Mouse (Mus musculus) heart, embryonic 15.5 days (tissue): ENCODE data around the gene Fam53b. TPM values are rescaled to one million over a fixed set of nuclear protein-coding genes. Genes with fewer than 3 reads are reported as not detected.

Experiments
- ATAC-seq: fragments of 200-750 bp; cut with Nextera tagmentation; replicated peaks from 2 replicates; pipeline ENCODE4 v1.8.0; 2017; ENCODE audit warnings: low read depth, moderate TSS enrichment; ENCODE audit not compliant: insufficient number of reproducible peaks, insufficient read depth, low FRiP score
- H3K27ac ChIP-seq: fragments of 300-500 bp; sonication (generic); 2 replicates; pipeline ENCODE4 v1.5.1; 2015; ENCODE audit warnings: mild to moderate bottlenecking, inconsistent platforms
- H3K27me3 ChIP-seq: fragments of 300-500 bp; sonication (generic); 2 replicates; pipeline ENCODE4 v1.6.1; 2015; ENCODE audit warnings: inconsistent platforms
- H3K36me3 ChIP-seq: fragments of 300-500 bp; sonication (generic); 2 replicates; pipeline ENCODE4 v1.6.1; 2015; ENCODE audit warnings: mild to moderate bottlenecking, inconsistent platforms
- H3K4me1 ChIP-seq: fragments of 300-500 bp; sonication (generic); replicated peaks from 2 replicates; pipeline ENCODE4 v1.6.1; 2015; ENCODE audit warnings: inconsistent platforms
- H3K4me2 ChIP-seq: fragments of 300-500 bp; sonication (generic); 2 replicates; pipeline ENCODE4 v1.6.1; 2015; ENCODE audit warnings: inconsistent platforms, mild to moderate bottlenecking, moderate library complexity
- H3K4me3 ChIP-seq: fragments of 300-500 bp; sonication (generic); 2 replicates; pipeline ENCODE4 v1.5.1; 2015; ENCODE audit warnings: mild to moderate bottlenecking, inconsistent platforms
- H3K9ac ChIP-seq: fragments of 300-500 bp; sonication (generic); 2 replicates; pipeline ENCODE4 v1.6.1; 2015; ENCODE audit warnings: mild to moderate bottlenecking, inconsistent platforms
- H3K9me3 ChIP-seq: fragments of 300-500 bp; sonication (generic); replicated peaks from 2 replicates; pipeline ENCODE4 v1.6.1; 2016; ENCODE audit warnings: inconsistent platforms
- WGBS: fragments of 180-500 bp; shearing (Covaris S2); methylation state at CpG from one replicate; pipeline ENCODE4 v1.1.7; 2015; ENCODE audit warnings: mixed read lengths; 5-methylcytosine and 5-hydroxymethylcytosine counted together
- polyA plus RNA-seq: library from polyadenylated mRNA; unstranded; fragments of >200 nt; fragmentation: Nextera tagmentation; extraction: Ambion mirVana; gene quantifications from 2 replicates; pipeline ENCODE4 v1.2.1, GENCODE M21; 2015

Gene Fam53b
- polyA plus RNA-seq, 1 experiment from 2014 or later, result 14.9 TPM

DNA sequence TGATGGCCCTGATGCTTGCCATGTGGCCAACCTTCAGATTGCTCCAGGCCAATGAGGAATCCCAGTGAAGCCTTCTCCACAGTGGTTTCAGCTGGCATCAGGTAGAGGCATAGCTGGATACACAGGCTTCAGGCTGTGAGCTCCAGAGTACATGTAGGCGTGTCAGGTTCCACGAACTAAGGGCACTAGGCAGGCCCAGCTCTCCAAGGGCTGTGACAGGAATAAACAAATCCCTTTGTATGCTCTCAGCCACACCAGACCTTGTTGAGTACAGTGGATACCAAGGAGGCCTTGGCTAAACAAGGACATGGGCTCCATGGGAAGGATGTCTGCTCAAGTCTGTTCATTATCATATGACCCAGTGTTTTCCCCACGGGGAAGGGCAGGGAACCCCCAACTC, 112.3 kb downstream of the Fam53b start:
- Histone ChIP-seq H3K36me3 (no peaks in the 10 kb centered on the region), H3K4me2 (no peak overlapping the region), H3K27ac (no peak overlapping the region), H3K4me1 (peaks cover 13% of the 10 kb centered on the region), H3K4me3 (no peak overlapping the region), H3K9ac (no peak overlapping the region), H3K27me3 (no peaks in the 10 kb centered on the region), H3K9me3 (no peaks in the 10 kb centered on the region)
- no peak for ATAC-seq
- 79% methylated on average over 3 of the region's 3 CpGs for WGBS

DNA sequence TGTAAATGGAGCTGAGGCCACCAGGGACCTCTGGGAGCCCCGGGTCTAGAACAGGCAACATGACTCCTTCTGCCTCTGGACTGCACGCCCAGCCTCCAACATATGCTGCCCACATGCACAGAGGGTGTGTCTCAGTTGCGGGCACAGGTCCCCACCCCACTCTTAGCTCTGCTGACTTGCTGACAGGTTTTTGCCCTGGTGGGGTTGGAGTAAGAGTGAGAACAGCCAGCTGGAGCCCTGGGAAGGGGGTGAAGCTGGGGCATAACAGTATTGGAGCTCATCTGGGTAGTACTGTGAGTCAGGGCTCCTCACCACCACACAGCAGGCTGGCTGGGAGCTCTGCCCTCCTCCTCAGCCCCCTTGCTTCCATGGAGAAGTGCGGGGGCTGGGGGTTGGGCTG, 113.6 kb downstream of the Fam53b start:
- no peak overlapping the region for H3K27ac ChIP-seq
- H3K9me3 ChIP-seq, result no peaks in the 10 kb centered on the region
- H3K4me3 ChIP-seq, result no peak overlapping the region
- WGBS, result 67% methylated on average over 4 of the region's 4 CpGs
- H3K36me3 ChIP-seq, result no peaks in the 10 kb centered on the region
- no peak overlapping the region for H3K4me2 ChIP-seq
- peak; percentile 33; the same call in 1 of the 2 replicates for ATAC-seq
- no peaks in the 10 kb centered on the region for H3K27me3 ChIP-seq
- H3K4me1 ChIP-seq, result peaks cover 13% of the 10 kb centered on the region
- no peak overlapping the region for H3K9ac ChIP-seq

DNA sequence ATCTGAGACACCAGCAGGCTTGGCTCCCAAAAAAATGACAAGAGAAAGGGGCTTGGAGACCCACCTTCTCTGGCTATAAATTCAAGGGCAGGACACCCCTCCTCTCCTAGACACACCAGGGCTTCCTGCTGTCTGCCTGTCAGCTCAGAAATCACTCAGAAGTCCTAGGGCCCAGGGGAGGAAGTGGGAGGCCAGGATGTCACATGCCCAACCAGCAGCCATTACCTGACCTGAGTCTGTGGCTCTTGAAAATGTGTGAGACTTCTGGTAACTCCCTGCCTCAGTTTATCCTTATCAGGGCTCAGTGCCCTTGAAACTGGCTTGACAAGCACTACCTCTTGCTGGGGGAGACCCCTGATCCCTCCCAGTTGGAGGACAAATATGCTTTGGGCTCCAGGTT, 114.0 kb downstream of the Fam53b start:
- H3K36me3 ChIP-seq, result no peaks in the 10 kb centered on the region
- H3K9me3 ChIP-seq, result no peaks in the 10 kb centered on the region
- H3K9ac ChIP-seq, result no peak overlapping the region
- no peak overlapping the region for H3K4me3 ChIP-seq
- H3K4me1 ChIP-seq, result peaks cover 13% of the 10 kb centered on the region
- ATAC-seq, result no peak
- H3K4me2 ChIP-seq, result no peak overlapping the region
- no peak overlapping the region for H3K27ac ChIP-seq
- no peaks in the 10 kb centered on the region for H3K27me3 ChIP-seq

DNA sequence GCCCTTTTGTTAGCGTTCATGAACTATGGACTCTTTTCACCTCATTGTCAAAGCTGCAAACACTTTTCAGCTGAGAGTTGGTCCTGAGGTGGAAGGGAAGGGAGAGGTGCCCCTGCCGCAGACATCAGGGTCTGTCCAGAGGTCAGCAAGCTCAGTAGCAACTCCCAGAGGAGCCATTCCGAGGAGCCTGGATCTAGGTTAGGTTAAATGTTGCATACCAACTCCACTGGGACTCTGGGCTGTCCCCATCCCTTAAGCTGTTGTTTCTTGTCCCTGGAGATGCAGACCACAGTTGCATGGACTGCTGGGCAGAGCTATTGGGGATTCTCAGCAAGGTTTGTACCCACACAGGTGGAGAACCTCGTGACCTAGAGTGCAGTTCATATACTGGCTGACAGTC, 114.5 kb downstream of the Fam53b start:
- WGBS, result 69% methylated on average over 4 of the region's 4 CpGs
- Histone ChIP-seq H3K4me3 (no peak overlapping the region), H3K27me3 (no peaks in the 10 kb centered on the region), H3K27ac (no peak overlapping the region), H3K9ac (no peak overlapping the region), H3K9me3 (no peaks in the 10 kb centered on the region), H3K4me1 (peaks cover 13% of the 10 kb centered on the region), H3K4me2 (no peak overlapping the region), H3K36me3 (no peaks in the 10 kb centered on the region)
- ATAC-seq, result no peak

DNA sequence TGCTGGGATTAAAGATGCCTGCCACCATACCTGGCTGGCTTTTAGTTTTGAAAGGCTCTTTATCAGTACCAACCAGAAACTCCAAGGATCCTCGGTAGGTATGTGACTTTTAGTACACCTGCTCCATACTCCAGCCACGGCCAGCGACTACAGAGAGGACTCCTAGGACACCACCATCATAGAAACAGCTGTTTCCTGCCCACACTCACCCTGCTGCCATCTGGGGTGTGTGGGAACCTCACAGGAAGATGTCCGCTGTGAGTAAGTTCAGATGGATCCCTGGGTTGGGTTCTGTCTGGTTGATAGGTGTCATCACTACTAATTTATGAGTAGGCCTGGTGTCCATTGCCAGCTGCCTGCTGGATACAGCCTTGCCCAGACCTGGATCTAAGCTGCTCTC, 114.9 kb downstream of the Fam53b start:
- H3K4me3 ChIP-seq, result no peak overlapping the region
- no peak overlapping the region for H3K4me2 ChIP-seq
- ATAC-seq, result no peak
- no peak overlapping the region for H3K9ac ChIP-seq
- 67% methylated on average over 4 of the region's 4 CpGs for WGBS
- H3K36me3 ChIP-seq, result no peaks in the 10 kb centered on the region
- H3K4me1 ChIP-seq, result peaks cover 13% of the 10 kb centered on the region
- H3K9me3 ChIP-seq, result no peaks in the 10 kb centered on the region
- H3K27me3 ChIP-seq, result no peaks in the 10 kb centered on the region
- H3K27ac ChIP-seq, result no peak overlapping the region

DNA sequence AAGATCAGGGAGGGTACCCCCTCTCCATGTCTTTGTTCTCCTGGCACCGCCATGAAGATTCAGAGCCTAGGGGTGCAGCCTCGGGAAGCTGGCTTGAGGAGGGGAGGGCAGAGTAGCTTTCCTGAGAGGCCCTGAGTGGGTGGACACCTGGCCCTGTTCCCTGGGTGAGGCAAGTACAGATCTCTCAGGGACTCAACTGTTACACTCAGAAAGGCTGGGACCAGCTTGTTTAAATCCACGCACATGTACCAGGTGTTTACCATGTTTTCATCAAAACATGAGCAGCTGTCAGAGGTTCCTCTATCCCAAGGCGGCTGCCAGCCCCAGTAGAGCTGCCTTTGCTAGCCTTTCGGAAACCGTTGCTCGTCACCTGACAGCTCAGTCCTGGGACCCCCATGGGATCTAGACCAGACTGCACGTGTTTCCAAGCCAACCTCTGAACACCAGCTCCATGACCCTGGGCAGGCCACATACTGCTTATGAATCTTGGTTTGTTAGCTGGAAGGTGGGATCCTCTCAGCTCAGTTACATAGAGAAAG, 116.4 kb downstream of the Fam53b start:
- Histone ChIP-seq H3K27ac (no peak overlapping the region), H3K4me3 (no peak overlapping the region), H3K4me1 (peaks cover 16% of the 10 kb centered on the region), H3K36me3 (no peaks in the 10 kb centered on the region), H3K9ac (no peak overlapping the region), H3K27me3 (no peaks in the 10 kb centered on the region), H3K4me2 (no peak overlapping the region), H3K9me3 (no peaks in the 10 kb centered on the region)
- 78% methylated on average over 8 of the region's 8 CpGs for WGBS
- no peak for ATAC-seq

DNA sequence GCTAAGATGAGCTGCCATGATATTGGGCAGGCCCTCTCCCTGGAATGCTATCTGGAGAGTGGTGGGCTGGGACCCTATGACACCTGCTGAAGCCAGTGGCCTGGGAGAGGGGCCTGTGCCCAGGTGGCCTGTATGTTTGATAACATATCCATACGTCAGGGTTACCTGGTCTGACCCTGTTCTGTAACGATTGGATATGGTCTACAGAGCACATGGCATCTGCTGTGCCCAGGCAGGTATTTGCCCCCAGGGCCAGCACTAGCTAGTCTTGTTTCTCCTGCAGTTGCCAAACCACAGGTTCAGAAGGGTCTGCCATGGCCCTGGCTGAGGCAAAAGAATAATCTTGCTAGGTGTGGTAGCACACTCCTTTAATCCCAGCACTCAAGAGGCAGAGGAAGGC, 120.1 kb downstream of the Fam53b start:
- no peak overlapping the region for H3K4me2 ChIP-seq
- H3K9me3 ChIP-seq, result no peaks in the 10 kb centered on the region
- H3K27me3 ChIP-seq, result no peaks in the 10 kb centered on the region
- H3K27ac ChIP-seq, result no peak overlapping the region
- H3K9ac ChIP-seq, result no peak overlapping the region
- H3K4me3 ChIP-seq, result no peak overlapping the region
- H3K4me1 ChIP-seq, result peaks cover 19% of the 10 kb centered on the region
- ATAC-seq, result no peak
- no peaks in the 10 kb centered on the region for H3K36me3 ChIP-seq
- 91% methylated on average over 2 of the region's 2 CpGs for WGBS

DNA sequence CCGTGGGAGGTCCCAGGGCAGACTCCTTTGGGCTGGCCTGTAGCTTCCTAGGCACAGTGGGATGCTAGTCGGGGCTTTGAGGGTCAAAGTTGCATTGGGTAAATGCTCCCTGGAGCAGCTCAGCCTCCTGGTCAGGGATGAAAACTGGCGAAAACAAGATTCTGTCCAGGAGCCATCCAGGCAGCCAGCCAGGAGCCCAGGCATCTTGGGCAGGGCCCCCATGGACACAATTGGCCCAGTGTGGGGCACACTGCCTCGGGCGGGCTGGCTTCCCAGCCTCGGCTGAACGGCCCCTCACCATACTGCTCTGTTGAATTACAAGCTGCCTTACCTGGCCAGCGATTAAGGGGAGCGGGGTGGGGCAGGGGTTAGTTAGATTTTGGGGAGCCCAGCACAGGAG, 121.0 kb downstream of the Fam53b start:
- Histone ChIP-seq H3K36me3 (no peaks in the 10 kb centered on the region), H3K4me2 (no peak overlapping the region), H3K4me1 (peaks cover 27% of the 10 kb centered on the region), H3K27me3 (no peaks in the 10 kb centered on the region), H3K9me3 (no peaks in the 10 kb centered on the region), H3K4me3 (no peak overlapping the region), H3K27ac (no peak overlapping the region), H3K9ac (no peak overlapping the region)
- WGBS, result 73% methylated on average over 9 of the region's 9 CpGs
- no peak for ATAC-seq

DNA sequence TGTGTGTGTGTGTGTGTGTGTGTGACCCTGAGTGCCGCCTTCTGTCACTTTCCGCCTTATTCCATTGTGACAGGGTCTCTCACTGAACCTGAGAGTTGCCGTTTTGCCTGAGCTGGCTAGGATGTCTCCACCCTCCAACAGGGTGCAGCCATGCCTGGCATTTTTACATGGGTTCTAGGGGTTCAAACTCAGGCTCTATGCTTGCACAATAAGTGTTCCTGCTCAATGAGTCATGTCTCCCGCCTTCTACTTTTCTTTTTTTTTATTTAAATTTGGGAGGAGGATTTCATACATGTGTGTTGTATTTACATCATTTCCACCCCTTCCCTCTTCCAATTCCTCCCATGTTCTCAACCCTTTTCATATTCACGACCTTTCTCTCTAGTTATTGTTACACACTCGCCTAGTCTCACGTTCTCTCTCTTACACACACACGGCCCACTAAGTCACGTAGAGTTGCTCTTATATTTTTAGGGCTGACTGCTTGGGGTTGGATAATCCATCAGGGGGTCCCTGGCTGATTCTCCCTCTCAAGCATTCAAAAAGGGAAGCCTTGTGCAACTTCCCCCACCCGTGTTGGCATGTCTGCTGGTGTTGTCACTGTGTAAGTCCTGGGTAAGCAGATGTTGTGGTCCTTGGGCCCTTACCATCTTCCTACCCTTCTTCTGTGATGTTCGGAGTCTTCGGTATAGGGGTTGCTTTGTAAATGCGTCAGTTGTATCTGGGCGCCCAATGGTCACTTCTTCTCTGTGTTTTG, 122.8 kb downstream of the Fam53b start:
- H3K27ac ChIP-seq, result no peak overlapping the region
- H3K9me3 ChIP-seq, result no peaks in the 10 kb centered on the region
- no peak overlapping the region for H3K4me3 ChIP-seq
- ATAC-seq, result no peak
- H3K4me2 ChIP-seq, result no peak overlapping the region
- 87% methylated on average over 14 of the region's 14 CpGs for WGBS
- H3K27me3 ChIP-seq, result no peaks in the 10 kb centered on the region
- no peak overlapping the region for H3K9ac ChIP-seq
- peaks cover 32% of the 10 kb centered on the region for H3K4me1 ChIP-seq
- H3K36me3 ChIP-seq, result no peaks in the 10 kb centered on the region

DNA sequence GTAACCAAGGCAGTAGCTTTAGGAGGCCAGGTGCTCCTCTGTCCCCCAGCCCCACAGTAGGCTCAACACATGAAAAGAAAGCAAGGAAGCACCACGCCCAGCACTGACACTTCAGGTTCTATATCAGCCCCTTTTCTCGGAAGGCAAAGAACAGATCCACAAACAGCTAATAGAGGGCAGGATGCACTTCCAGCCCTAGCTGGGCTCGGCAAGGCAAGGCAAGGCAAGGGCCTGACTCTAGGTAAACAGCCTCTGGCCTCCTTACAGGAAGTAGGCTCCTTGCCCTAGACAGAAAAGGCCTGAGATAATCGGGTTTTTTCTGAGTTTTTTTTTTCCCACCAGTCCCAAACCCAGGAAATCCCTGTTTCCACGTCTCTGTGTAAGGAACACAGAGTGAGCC, 124.0 kb downstream of the Fam53b start:
- Histone ChIP-seq H3K27me3 (no peaks in the 10 kb centered on the region), H3K27ac (peak overlapping the region; percentile 80), H3K9me3 (no peaks in the 10 kb centered on the region), H3K9ac (no peak overlapping the region), H3K4me2 (no peak overlapping the region), H3K36me3 (no peaks in the 10 kb centered on the region), H3K4me3 (no peak overlapping the region), H3K4me1 (peaks cover 32% of the 10 kb centered on the region)
- no peak for ATAC-seq
- WGBS, result 55% methylated on average over 5 of the region's 5 CpGs

DNA sequence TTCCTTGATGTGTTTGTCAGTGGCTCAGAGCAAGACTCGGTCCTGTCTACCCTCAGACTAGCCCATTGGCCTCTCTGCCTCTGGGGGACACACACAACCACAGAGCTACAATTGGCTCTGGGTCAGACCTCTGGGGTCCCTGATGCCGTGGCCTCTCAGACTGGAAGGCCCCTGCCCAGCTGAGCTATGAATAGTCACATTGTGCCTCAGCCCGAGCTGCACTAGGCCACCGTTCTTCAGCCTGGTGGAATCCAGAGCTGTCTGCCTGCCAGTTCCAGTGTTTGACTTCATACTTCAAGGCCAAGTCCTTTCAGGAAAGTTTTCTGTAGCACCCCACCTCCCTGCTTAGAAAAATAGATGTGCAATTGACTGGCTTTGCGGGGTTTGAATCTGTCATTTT, 125.0 kb downstream of the Fam53b start:
- H3K27me3 ChIP-seq, result no peaks in the 10 kb centered on the region
- peak; percentile 58; the same call in 1 of the 2 replicates for ATAC-seq
- no peak overlapping the region for H3K9ac ChIP-seq
- H3K4me2 ChIP-seq, result no peak overlapping the region
- WGBS, result 39% methylated on average over 5 of the region's 5 CpGs
- H3K4me3 ChIP-seq, result no peak overlapping the region
- no peaks in the 10 kb centered on the region for H3K9me3 ChIP-seq
- peaks cover 36% of the 10 kb centered on the region for H3K4me1 ChIP-seq
- no peaks in the 10 kb centered on the region for H3K36me3 ChIP-seq
- H3K27ac ChIP-seq, result peak overlapping the region; percentile 80

DNA sequence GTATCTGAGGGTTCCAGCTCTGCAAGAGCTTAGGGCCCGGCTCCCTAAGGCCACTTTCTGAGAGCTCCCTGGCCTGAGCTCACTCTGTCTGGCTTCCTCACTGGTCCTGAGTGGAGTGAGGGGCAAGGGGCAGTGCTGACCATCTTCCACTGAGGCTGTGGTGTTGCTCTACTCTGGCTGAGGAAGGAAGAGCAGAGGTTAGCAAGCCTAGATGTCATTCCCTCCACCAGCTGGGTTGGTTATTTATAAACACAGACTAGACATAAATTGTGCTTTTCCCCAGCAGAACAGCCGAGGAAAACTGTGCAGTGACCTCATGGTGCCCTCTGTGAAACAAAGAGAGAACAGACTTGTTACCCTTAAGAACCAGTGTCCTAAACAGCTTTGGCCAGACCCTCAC, 125.8 kb downstream of the Fam53b start:
- WGBS, result 34% methylated on average over 2 of the region's 2 CpGs
- H3K4me2 ChIP-seq, result no peak overlapping the region
- H3K36me3 ChIP-seq, result no peaks in the 10 kb centered on the region
- ATAC-seq, result no peak
- H3K9ac ChIP-seq, result no peak overlapping the region
- no peak overlapping the region for H3K4me3 ChIP-seq
- H3K4me1 ChIP-seq, result peaks cover 41% of the 10 kb centered on the region
- H3K27ac ChIP-seq, result peak overlapping the region; percentile 80
- no peaks in the 10 kb centered on the region for H3K9me3 ChIP-seq
- H3K27me3 ChIP-seq, result no peaks in the 10 kb centered on the region
